Mouse (Mus musculus) cerebellum, adult 8-10 months (tissue): ENCODE data around the gene Dhx57.
A peak's percentile ranks its signal among the peaks of the same experiment; 100 is the strongest.
"Not testable (repeated sequence)": the region's sequence is repeated elsewhere in the genome, so short reads cannot be mapped to it uniquely, and the experiment has no call there.

Experiments used
- DNase-seq: peaks from one replicate; pipeline ENCODE4 v3.0.0; 2022

The Dhx57 gene

GRCm38 (mm10) chr17:80290074-80290657 is at the start of gene Dhx57, which contains the start of gene Morn2:
Gene Dhx57 (minus strand): TSS chr17:80290476.
Gene Morn2 (plus strand): TSS chr17:80290203.
- peak; percentile 97 for DNase-seq

- no peak for DNase-seq
Measured at GRCm38 (mm10) chr17:80332386-80332785, 42.1 kb upstream of the Dhx57 start.

GRCm38 (mm10) chr17:80326431-80326830 is 36.2 kb upstream of the Dhx57 start:
- no peak for DNase-seq

- no peak for DNase-seq
Measured at GRCm38 (mm10) chr17:80325456-80325855, 35.2 kb upstream of the Dhx57 start.

GRCm38 (mm10) chr17:80324521-80324920 is 34.2 kb upstream of the Dhx57 start:
- no peak for DNase-seq

GRCm38 (mm10) chr17:80323658-80324057 is 33.4 kb upstream of the Dhx57 start:
- DNase-seq: no peak

GRCm38 (mm10) chr17:80323015-80323414 is 32.7 kb upstream of the Dhx57 start:
- no peak for DNase-seq

GRCm38 (mm10) chr17:80322228-80322627 is 32.0 kb upstream of the Dhx57 start:
- DNase-seq: no peak

GRCm38 (mm10) chr17:80312405-80312804 is 22.1 kb upstream of the Dhx57 start:
- DNase-seq: no peak

- DNase-seq: no peak
Measured at GRCm38 (mm10) chr17:80311761-80312160, 21.5 kb upstream of the Dhx57 start.

GRCm38 (mm10) chr17:80307251-80307650 is 17.0 kb upstream of the Dhx57 start, which contains the start of gene Arhgef33:
Gene Arhgef33 (plus strand): TSS chr17:80307407.
- no peak for DNase-seq

GRCm38 (mm10) chr17:80298844-80299243 is 8.6 kb upstream of the Dhx57 start:
- no peak for DNase-seq

- no peak for DNase-seq
Measured at GRCm38 (mm10) chr17:80295258-80295657, 5.0 kb upstream of the Dhx57 start.

GRCm38 (mm10) chr17:80291148-80291547 is 872 bp upstream of the Dhx57 start:
- DNase-seq: no peak

GRCm38 (mm10) chr17:80289280-80290073 is 799 bp downstream of the Dhx57 start:
- no peak for DNase-seq

GRCm38 (mm10) chr17:80288012-80288411 is 2.3 kb downstream of the Dhx57 start:
- DNase-seq: no peak

GRCm38 (mm10) chr17:80284446-80284845 is 5.8 kb downstream of the Dhx57 start:
- DNase-seq: no peak

- no peak for DNase-seq
Measured at GRCm38 (mm10) chr17:80279340-80280070, 10.8 kb downstream of the Dhx57 start.

- no peak for DNase-seq
Measured at GRCm38 (mm10) chr17:80278255-80278654, 12.0 kb downstream of the Dhx57 start.

GRCm38 (mm10) chr17:80270622-80271021 is 19.7 kb downstream of the Dhx57 start:
- not testable (repeated sequence) for DNase-seq

GRCm38 (mm10) chr17:80268151-80268550 is 22.1 kb downstream of the Dhx57 start:
- DNase-seq: no peak

GRCm38 (mm10) chr17:80267065-80267464 is 23.2 kb downstream of the Dhx57 start:
- peak; percentile 54 for DNase-seq

GRCm38 (mm10) chr17:80255208-80255607 is 35.1 kb downstream of the Dhx57 start:
- DNase-seq: no peak

- no peak for DNase-seq
Measured at GRCm38 (mm10) chr17:80254421-80254820, 35.9 kb downstream of the Dhx57 start.
